Mouse (Mus musculus) liver, adult (tissue): ENCODE data around the gene L3mbtl1.

Experiments used
- GATA4 ChIP-seq: IDR thresholded peaks from 2 replicates; pipeline ENCODE4 v1.6.1; 2014; ENCODE audit warnings: mild to moderate bottlenecking, low read length; ENCODE audit not compliant: insufficient replicate concordance

Gene L3mbtl1

DNA sequence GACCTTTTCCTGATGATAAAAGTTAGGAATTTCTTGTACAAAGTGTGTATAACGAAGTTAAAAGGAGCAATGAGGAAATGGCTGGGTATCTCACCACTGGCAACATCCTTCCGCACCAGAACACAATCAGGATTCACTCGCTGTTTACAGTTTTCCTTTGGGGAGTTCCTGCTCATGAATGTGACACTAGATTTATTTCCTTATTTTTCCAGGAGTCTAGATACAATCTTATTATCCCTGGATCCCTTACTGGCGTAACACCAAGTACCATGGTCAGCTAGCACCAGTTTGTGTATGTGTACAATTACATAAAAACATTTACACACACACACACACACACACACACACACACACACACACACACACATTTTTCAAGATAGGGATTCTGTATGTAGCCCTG is 64.0 kb downstream of the L3mbtl1 start:
- peak; percentile 87 for TF ChIP-seq GATA4

DNA sequence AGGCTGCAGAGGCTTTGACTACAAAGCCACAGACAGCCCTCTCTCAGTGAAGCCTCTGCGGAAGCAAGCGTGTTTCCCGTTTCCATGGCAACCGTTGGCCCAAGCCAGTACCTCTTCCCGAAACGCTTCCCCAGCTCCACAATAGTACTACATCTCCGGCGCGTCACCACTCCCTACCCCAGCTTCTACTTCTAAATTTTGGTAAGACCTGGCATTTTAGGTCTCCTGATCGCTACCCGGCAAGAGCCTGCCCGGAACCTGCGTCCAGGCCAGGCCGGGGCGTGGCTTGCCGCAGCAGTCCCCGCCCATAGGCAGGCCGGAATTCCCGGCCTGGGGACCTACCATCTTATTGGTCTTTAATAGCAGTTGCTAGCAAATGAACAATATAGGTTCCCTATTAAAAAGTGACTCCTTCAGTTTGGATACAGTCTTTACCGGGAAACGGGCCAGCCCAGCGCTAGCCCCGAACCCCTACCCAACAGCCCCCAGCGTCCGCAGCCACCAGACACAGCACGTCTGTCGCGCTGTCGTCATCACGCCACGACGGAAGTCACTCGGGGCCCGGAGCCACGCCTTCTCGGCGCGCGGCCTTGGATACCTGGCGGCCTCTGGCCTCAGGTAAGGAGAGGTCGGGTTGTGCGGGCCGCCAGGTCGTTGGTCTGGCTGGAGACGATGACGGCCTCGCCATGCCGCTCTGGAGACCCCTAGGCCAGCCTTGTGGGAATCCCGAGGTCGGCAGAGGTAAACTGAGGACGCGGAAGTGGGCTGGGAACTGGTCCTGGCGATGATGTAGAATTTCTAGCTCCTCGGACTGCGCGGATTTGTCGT is 73.9 kb downstream of the L3mbtl1 start, which contains the start of gene Ift52:
Gene Ift52, plus strand, starts transcription at position 439 of the 828 bp plus-strand sequence.
- TF ChIP-seq GATA4 = no peak
